Mouse (Mus musculus) midbrain, postnatal 0 days (tissue): ENCODE data around the gene Chrm5. TPM values are rescaled to one million over a fixed set of nuclear protein-coding genes. Genes with fewer than 3 reads are reported as not detected.
"Not testable (repeated sequence)": the region's sequence is repeated elsewhere in the genome, so short reads cannot be mapped to it uniquely, and the experiment has no call there.

Experiments
- ATAC-seq: fragments of 200-750 bp; cut with Nextera tagmentation; 2 replicates; pipeline ENCODE4 v1.8.0; 2017; ENCODE audit warnings: moderate number of reproducible peaks, mild to moderate bottlenecking, moderate TSS enrichment, moderate library complexity; ENCODE audit not compliant: low FRiP score
- DNase-seq: peaks from one replicate; pipeline ENCODE4 v3.0.0-alpha.2; 2015; ENCODE audit warnings: low spot score
- H3K27ac ChIP-seq: fragments of 300-500 bp; sonication (generic); 2 replicates; pipeline ENCODE4 v1.5.1; 2014; ENCODE audit warnings: low read depth, mild to moderate bottlenecking, low read length, mixed read lengths
- H3K27me3 ChIP-seq: fragments of 300-500 bp; sonication (generic); 2 replicates; pipeline ENCODE4 v1.6.1; 2014; ENCODE audit warnings: low read length, control low read depth, mixed read lengths; ENCODE audit not compliant: insufficient read depth
- H3K36me3 ChIP-seq: fragments of 300-500 bp; sonication (generic); 2 replicates; pipeline ENCODE4 v1.6.1; 2014; ENCODE audit warnings: low read length, control low read depth, mixed read lengths; ENCODE audit not compliant: insufficient read depth
- H3K4me1 ChIP-seq: fragments of 300-500 bp; sonication (generic); 2 replicates; pipeline ENCODE4 v1.6.1; 2014; ENCODE audit warnings: mild to moderate bottlenecking, control low read depth, antibody characterized with exemption, low read length, mixed read lengths; ENCODE audit not compliant: insufficient read depth
- H3K4me2 ChIP-seq: fragments of 300-500 bp; sonication (generic); 2 replicates; pipeline ENCODE4 v1.6.1; 2014; ENCODE audit warnings: low read depth, mild to moderate bottlenecking, low read length, mixed read lengths; ENCODE audit not compliant: poor library complexity, severe bottlenecking
- H3K4me3 ChIP-seq: fragments of 300-500 bp; sonication (generic); 2 replicates; pipeline ENCODE4 v1.5.1; 2014; ENCODE audit warnings: low read depth, mild to moderate bottlenecking, low read length, moderate library complexity
- H3K9ac ChIP-seq: fragments of 300-500 bp; sonication (generic); replicated peaks from 2 replicates; pipeline ENCODE4 v1.6.1; 2014; ENCODE audit warnings: mild to moderate bottlenecking, low read length, moderate library complexity, mixed read lengths; ENCODE audit not compliant: poor library complexity, severe bottlenecking
- H3K9me3 ChIP-seq: fragments of 300-500 bp; sonication (generic); 2 replicates; pipeline ENCODE4 v1.6.1; 2016; ENCODE audit warnings: low read length, control low read depth
- CTCF ChIP-seq: IDR thresholded peaks from 2 replicates; pipeline ENCODE4 v1.5.1; 2016; ENCODE audit warnings: antibody characterized with exemption, mild to moderate bottlenecking
- WGBS: fragments of 180-500 bp; shearing (Covaris S2); extraction: QIAGEN DNeasy Blood & Tissue Kit; methylation state at CpG from one replicate; pipeline ENCODE4 v1.1.7; 2014; 5-methylcytosine and 5-hydroxymethylcytosine counted together
- polyA plus RNA-seq: library from polyadenylated mRNA; unstranded; fragments of >200 nt; fragmentation: Nextera tagmentation; extraction: Ambion mirVana; gene quantifications from 2 replicates; pipeline ENCODE4 v1.2.1, GENCODE M21; 2015
- total RNA-seq: library from RNA; depleted of rRNA; stranded (reverse); fragments of >200 nt; gene quantifications from 2 replicates; pipeline ENCODE4 v1.2.3, GENCODE M21; 2014

Gene Chrm5
- total and polyA plus RNA-seq, 2 experiments from 2014 or later, result 3.1 to 7.6 TPM

DNA sequence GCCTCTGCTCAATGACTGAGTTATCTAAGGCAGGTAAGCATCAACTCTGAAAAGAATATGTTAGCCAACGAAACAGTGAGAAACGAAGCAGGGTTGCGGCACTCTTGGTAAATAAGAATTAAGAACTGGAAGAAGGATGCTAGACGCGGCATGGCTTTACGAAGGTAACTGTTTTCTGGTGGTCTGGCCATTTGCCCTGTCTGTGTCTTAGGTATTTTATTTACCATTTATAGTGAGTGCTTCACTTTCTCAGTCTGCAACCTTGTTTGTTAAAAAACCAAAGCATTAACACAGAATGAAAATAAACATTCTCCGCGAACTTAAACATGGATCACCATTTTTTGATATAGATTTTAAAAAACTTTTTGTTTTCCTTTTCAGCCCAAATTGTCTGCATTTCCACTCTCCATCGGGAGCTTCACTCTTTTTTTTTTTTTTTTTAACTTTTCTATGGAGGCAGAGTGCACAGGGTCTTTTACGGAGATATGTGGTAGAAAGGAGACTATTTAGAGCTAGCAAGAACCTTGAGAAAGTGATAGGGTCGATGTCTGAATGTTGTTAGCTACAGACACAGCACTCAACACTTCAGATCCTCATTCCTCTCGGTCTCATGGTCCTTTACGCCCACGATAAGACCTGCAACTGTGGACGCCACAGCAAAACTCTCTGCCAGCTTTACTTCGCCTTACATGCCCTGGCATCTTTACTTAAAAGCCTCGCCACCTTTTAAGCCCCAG is 26.3 kb downstream of the Chrm5 start:
- TF ChIP-seq CTCF, result no peak
- H3K9me3 ChIP-seq, result no peaks in the 10 kb centered on the region
- H3K4me3 ChIP-seq, result peak overlapping the region; percentile 94
- peak overlapping the region; percentile 89 for H3K27ac ChIP-seq
- peak overlapping the region; percentile 97 for H3K9ac ChIP-seq
- ATAC-seq (peak; percentile 71; the same call in 1 of the 2 replicates), DNase-seq (no peak)
- no peaks in the 10 kb centered on the region for H3K27me3 ChIP-seq
- H3K4me1 ChIP-seq, result no peaks in the 10 kb centered on the region
- H3K4me2 ChIP-seq, result peak overlapping the region; percentile 64
- 34% methylated on average over 17 of the region's 17 CpGs for WGBS
- H3K36me3 ChIP-seq, result no peaks in the 10 kb centered on the region

DNA sequence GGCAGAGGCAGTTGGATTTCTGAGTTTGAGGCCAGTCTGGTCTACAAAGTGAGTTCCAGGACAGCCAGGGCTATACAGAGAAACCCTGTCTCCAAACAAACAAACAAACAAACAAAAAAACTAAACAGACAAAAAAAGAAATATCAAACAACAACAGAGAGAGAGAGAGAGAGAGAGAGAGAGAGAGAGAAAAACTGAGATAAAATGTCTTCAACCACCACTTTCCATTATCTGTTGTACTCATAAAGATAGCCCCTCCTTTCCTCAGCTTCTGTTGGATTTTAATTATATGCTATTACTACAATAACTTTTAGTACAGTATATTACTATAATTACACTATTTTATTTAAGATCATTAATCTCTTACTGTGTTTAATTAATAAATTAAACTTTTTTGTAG is 28.1 kb downstream of the Chrm5 start:
- not testable (repeated sequence) for H3K27me3 ChIP-seq, H3K4me1 ChIP-seq, H3K27ac ChIP-seq, H3K9ac ChIP-seq, H3K36me3 ChIP-seq, ATAC-seq, H3K4me3 ChIP-seq, H3K4me2 ChIP-seq, DNase-seq, H3K9me3 ChIP-seq

DNA sequence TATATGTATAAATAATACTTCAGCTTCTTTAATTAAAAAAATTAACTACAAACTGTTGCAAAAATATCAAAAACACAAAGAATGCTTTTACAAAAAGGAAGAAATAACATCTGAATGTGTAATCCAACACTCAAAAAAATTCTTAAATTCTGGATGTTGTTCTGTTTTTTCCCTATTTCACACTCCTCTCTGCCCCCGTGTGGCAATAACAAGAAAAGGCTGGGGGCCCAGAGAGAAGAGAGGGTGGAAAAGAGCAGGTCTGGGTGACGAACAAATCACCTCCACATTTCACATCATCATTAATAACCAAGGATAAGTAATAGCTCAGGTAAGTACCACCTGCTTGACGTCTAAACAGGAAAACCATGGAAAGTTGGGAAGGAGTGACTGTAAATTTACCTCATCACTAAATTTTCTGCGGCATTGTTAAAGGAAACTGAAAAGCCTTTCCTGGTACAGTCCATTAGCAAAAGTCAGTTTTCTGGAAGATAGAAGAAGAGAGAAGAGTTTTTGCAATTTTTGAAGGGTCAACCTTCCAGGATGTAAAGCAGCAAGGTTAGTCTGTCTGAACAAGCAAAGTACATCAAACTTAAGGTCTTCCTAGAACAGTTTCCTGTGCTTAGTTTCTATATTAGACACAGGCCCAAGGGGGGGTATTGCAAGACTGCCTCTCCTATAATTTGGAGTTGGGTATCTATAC is 30.8 kb downstream of the Chrm5 start:
- Histone ChIP-seq H3K4me3 (no peak overlapping the region), H3K36me3 (no peaks in the 10 kb centered on the region), H3K27me3 (no peaks in the 10 kb centered on the region), H3K4me1 (no peaks in the 10 kb centered on the region), H3K27ac (no peak overlapping the region), H3K9ac (no peak overlapping the region), H3K4me2 (no peak overlapping the region), H3K9me3 (no peaks in the 10 kb centered on the region)
- TF ChIP-seq CTCF, result peak; percentile 70
- ATAC-seq, result no peak
- WGBS, result 31% methylated on average over 4 of the region's 4 CpGs
- DNase-seq, result no peak

DNA sequence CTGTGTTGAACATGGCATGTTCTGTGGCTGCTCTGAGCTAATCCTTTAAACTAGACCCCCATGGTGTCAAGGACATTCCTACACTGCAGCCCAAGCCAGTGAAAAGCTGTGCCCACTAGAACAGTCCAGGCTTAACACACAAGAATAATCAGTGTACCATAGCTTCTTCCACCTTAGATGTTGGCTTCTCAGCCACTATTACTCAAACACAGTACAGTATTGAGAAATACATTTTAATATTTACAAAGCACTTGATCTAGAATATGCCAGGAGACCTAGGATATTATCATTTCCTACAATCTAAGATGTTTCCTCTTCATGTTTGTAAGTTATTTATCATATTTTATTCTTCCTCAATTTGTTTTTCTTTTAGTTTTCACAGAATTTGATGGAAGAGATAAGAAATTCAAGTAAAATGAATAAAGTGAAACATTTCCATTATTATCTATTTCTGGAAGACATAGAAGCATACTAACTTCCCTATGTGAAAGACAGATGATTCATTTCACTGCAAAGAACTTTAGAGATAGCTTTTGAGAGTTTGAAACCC is 32.0 kb downstream of the Chrm5 start:
- DNase-seq (no peak), ATAC-seq (no peak)
- no peak overlapping the region for H3K27ac ChIP-seq
- no peak overlapping the region for H3K4me2 ChIP-seq
- H3K4me3 ChIP-seq, result no peak overlapping the region
- H3K4me1 ChIP-seq, result no peaks in the 10 kb centered on the region
- TF ChIP-seq CTCF, result no peak
- H3K36me3 ChIP-seq, result no peaks in the 10 kb centered on the region
- no peaks in the 10 kb centered on the region for H3K9me3 ChIP-seq
- no peak overlapping the region for H3K9ac ChIP-seq
- no peaks in the 10 kb centered on the region for H3K27me3 ChIP-seq

DNA sequence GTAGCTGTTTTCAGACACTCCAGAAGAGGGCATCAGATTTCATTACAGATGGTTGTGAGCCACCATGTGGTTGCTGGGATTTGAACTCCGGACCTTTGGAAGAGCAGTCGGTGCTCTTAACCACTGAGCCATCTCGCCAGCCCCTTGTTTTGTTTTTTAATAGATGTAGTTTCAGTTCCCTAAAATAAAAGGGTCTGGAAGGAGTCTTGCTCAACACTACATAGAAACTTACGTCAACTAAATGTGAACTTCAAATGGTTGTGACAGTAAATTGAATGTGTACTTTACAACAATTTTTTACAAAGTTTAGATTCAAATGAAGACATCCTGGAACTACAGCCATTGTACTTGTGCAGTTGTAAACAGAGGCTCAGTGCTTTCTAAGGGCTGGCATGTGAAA is 32.5 kb downstream of the Chrm5 start:
- 81% methylated on average over 4 of the region's 4 CpGs for WGBS
- not testable (repeated sequence) for H3K4me2 ChIP-seq, H3K9ac ChIP-seq, H3K9me3 ChIP-seq, H3K4me1 ChIP-seq, H3K4me3 ChIP-seq, H3K36me3 ChIP-seq, H3K27me3 ChIP-seq, H3K27ac ChIP-seq, ATAC-seq, DNase-seq

DNA sequence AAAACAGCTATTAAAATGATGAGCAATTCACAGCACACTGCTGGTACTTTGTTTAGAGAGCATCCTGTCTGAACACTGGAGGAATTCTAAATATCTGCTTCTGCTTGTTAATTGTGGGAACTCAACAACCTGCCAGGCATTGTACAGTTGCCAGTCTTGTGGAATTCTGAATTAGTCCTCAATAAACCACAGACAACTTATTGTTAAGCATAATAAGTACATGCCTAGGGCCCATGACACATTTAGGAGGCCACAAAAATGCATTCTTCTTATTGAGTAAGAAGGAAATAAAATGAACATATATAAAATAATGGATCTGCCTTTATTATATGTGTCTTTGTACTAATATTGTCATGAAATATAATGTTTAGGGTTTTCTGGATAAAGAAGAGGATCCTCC is 35.1 kb downstream of the Chrm5 start:
- Histone ChIP-seq H3K9me3 (no peaks in the 10 kb centered on the region), H3K9ac (no peak overlapping the region), H3K4me2 (no peak overlapping the region), H3K27me3 (no peaks in the 10 kb centered on the region), H3K4me1 (no peaks in the 10 kb centered on the region), H3K27ac (no peak overlapping the region), H3K36me3 (no peaks in the 10 kb centered on the region), H3K4me3 (no peak overlapping the region)
- DNase-seq (no peak), ATAC-seq (no peak)
- no peak for TF ChIP-seq CTCF
